Mouse (Mus musculus) liver, adult 2 months (tissue): ENCODE results near the gene Sp9.

Source experiments
- CTCF ChIP-seq: fragments of 200-500 bp; IDR thresholded peaks from 2 replicates; pipeline ENCODE4 v1.5.1; 2011; ENCODE audit warnings: low read depth, low read length, control low read depth
- POLR2A ChIP-seq: fragments of 200-500 bp; IDR thresholded peaks from 2 replicates; pipeline ENCODE4 v1.6.1; 2011; ENCODE audit warnings: low read length, control low read depth; ENCODE audit not compliant: insufficient read depth; ENCODE audit errors: extremely low read depth

GRCm38 (mm10) chr2:73325871-73326270 lies 54.1 kb downstream of the Sp9 start:
- TF ChIP-seq CTCF (no peak), POLR2A (no peak)
